Mouse (Mus musculus) urinary bladder, postnatal 36 days (tissue): ENCODE results near the gene Rpl18.

Experiments
- DNase-seq, 2 experiments: peaks; one replicate each; pipeline ENCODE4 v3.0.0; 2022; ENCODE audit warnings: low spot score in 2 of 2, mixed read lengths in 1 of 2

Rpl18 gene

GRCm38 (mm10) chr7:45713881-45714520, 1.3 kb upstream of the Rpl18 start:
- no peak for DNase-seq

- peak in 1 of 2 experiments; percentile 70 for DNase-seq
Observed at GRCm38 (mm10) chr7:45714630-45715089, 597 bp upstream of the Rpl18 start.

GRCm38 (mm10) chr7:45715741-45716459, 643 bp downstream of the Rpl18 start:
- DNase-seq = no peak

GRCm38 (mm10) chr7:45716460-45716857, 1.2 kb downstream of the Rpl18 start:
- DNase-seq = no peak

GRCm38 (mm10) chr7:45716952-45717917, 2.0 kb downstream of the Rpl18 start:
- DNase-seq = no peak

- DNase-seq = peak; percentile 97 to 99
Observed at GRCm38 (mm10) chr7:45717918-45718297, 2.7 kb downstream of the Rpl18 start, which contains the start of gene Sphk2. Gene Sphk2 (minus strand): TSS chr7:45718002.

- DNase-seq = no peak
Observed at GRCm38 (mm10) chr7:45718331-45718730, 3.1 kb downstream of the Rpl18 start.

- DNase-seq = no peak
Observed at GRCm38 (mm10) chr7:45719180-45719579, 3.9 kb downstream of the Rpl18 start.

- no peak for DNase-seq
Observed at GRCm38 (mm10) chr7:45719738-45720412, 4.6 kb downstream of the Rpl18 start.

GRCm38 (mm10) chr7:45720413-45721233, 5.4 kb downstream of the Rpl18 start, which contains the start of gene Fam83e:
Gene Fam83e (plus strand): TSS chr7:45721212.
- peak in 1 of 2 experiments; percentile 32 for DNase-seq

GRCm38 (mm10) chr7:45721234-45721571, 5.9 kb downstream of the Rpl18 start:
- DNase-seq = no peak

GRCm38 (mm10) chr7:45721642-45722347, 6.5 kb downstream of the Rpl18 start:
- DNase-seq = no peak

GRCm38 (mm10) chr7:45722348-45722713, 7.1 kb downstream of the Rpl18 start:
- DNase-seq = peak in 1 of 2 experiments; percentile 2

GRCm38 (mm10) chr7:45723301-45723700, 8.0 kb downstream of the Rpl18 start:
- no peak for DNase-seq

GRCm38 (mm10) chr7:45723781-45724180, 8.5 kb downstream of the Rpl18 start:
- DNase-seq = no peak

- DNase-seq = no peak
Observed at GRCm38 (mm10) chr7:45725151-45725550, 9.9 kb downstream of the Rpl18 start.

GRCm38 (mm10) chr7:45725713-45726112, 10.5 kb downstream of the Rpl18 start, which contains the start of gene Spaca4:
Gene Spaca4 (minus strand): TSS chr7:45725813.
- no peak for DNase-seq

GRCm38 (mm10) chr7:45726419-45726818, 11.2 kb downstream of the Rpl18 start:
- DNase-seq = no peak

GRCm38 (mm10) chr7:45727625-45728024, 12.4 kb downstream of the Rpl18 start:
- no peak for DNase-seq
